Mouse (Mus musculus): ENCODE results near the gene Gm20662.

DNA sequence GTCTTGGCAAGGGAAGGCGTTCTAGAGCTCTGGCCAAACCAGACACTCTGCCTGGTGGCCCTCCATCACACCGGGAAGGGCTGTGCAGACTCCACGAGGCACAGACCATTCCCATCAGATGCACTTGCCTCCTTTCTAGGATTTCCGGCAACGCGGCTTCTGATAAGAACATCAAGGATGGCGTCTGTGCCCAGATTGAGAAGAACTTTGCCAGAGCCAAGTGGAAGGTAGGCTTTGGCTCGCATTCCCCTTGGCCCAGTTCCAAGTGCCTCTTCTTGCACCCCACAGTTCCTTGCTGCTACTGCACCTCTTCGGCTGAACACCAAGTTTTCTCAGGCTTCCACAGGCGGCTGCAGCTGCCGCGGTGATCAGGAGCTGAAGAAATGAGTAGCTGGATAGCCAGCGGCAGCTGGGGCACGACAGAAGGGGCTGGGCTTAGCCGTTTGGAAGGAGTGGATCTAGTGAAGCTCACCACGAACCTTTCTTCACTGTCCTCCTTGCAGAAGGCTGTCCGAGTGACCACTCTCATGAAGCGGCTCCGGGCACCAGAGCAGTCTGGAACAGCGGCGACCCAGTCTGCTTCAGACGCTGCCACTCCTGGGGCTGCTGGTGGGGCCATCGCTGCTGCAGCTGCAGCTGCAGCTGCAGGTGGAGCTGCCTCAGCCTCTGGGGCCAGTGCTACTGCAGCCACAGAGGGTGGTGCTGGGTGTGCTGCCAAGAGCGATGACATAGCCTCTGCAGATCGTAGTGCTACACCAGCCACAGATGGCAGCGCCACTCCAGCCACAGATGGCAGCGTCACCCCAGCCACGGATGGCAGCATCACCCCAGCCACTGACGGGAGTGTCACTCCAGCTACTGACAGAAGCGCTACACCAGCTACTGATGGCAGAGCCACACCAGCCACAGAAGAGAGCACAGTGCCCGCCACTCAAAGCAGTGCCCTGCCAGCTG is 48.6 kb upstream of the Gm20662 start:
- TF ChIP-seq POLR2A (IDR thresholded peaks at IDR 0.05; ENCODE audit: borderline replicate concordance, insufficient read depth, low read length) (no peak), CTCF (IDR thresholded peaks at IDR 0.05; ENCODE audit: borderline replicate concordance, insufficient read depth, low read depth, low read length) (no peak)
